Mouse (Mus musculus) heart, embryonic 14.5 days (tissue): ENCODE measurements at regions not wholly inside any gene's neighbourhood (a gene's known extent, or its start where the extent isn't known, plus 50 kb on each side); places are given as distances from the start of the nearest gene placed in this dataset.

Experiments
- ATAC-seq: fragments of 200-750 bp; cut with Nextera tagmentation; 2 replicates; pipeline ENCODE4 v1.8.0; 2017; ENCODE audit warnings: low read depth, moderate TSS enrichment; ENCODE audit not compliant: insufficient number of reproducible peaks, insufficient read depth, low FRiP score
- H3K27ac ChIP-seq, 2 experiments: fragments of 200-500 bp in 1 of 2; fragments of 300-500 bp in 1 of 2; sonication (generic) in 1 of 2; replicated peaks in 1 of 2; 2 replicates each; pipeline ENCODE4 v1.5.1; 2012 to 2014; ENCODE audit warnings: low read depth in 2 of 2, low read length in 2 of 2, control low read depth in 1 of 2, mild to moderate bottlenecking in 1 of 2, mixed read lengths in 1 of 2; ENCODE audit not compliant: control insufficient read depth in 1 of 2, insufficient read depth in 1 of 2
- H3K27me3 ChIP-seq: fragments of 300-500 bp; sonication (generic); 2 replicates; pipeline ENCODE4 v1.6.1; 2014; ENCODE audit warnings: mild to moderate bottlenecking, low read length, control low read depth; ENCODE audit not compliant: control insufficient read depth, insufficient read depth
- H3K36me3 ChIP-seq: fragments of 300-500 bp; sonication (generic); 2 replicates; pipeline ENCODE4 v1.6.1; 2014; ENCODE audit warnings: mild to moderate bottlenecking, control low read depth, low read length, mixed read lengths; ENCODE audit not compliant: control insufficient read depth, insufficient read depth
- H3K4me1 ChIP-seq, 2 experiments: fragments of 200-500 bp in 1 of 2; fragments of 300-500 bp in 1 of 2; sonication (generic) in 1 of 2; 2 replicates each; pipeline ENCODE4 v1.6.1; 2012 to 2014; ENCODE audit warnings: low read length in 2 of 2, control low read depth in 1 of 2, mixed read lengths in 1 of 2; ENCODE audit not compliant: control insufficient read depth in 2 of 2, insufficient read depth in 2 of 2
- H3K4me2 ChIP-seq: fragments of 300-500 bp; sonication (generic); 2 replicates; pipeline ENCODE4 v1.6.1; 2014; ENCODE audit warnings: mild to moderate bottlenecking, low read length
- H3K4me3 ChIP-seq, 2 experiments: fragments of 200-500 bp in 1 of 2; fragments of 300-500 bp in 1 of 2; sonication (generic) in 1 of 2; 2 replicates each; pipeline ENCODE4 v1.5.1; 2012 to 2014; ENCODE audit warnings: low read length in 2 of 2, mild to moderate bottlenecking in 2 of 2, control low read depth in 1 of 2, low read depth in 1 of 2, moderate library complexity in 1 of 2; ENCODE audit not compliant: control insufficient read depth in 1 of 2, insufficient read depth in 1 of 2
- H3K9ac ChIP-seq: fragments of 300-500 bp; sonication (generic); 2 replicates; pipeline ENCODE4 v1.6.1; 2014; ENCODE audit warnings: mild to moderate bottlenecking, low read length
- H3K9me3 ChIP-seq: fragments of 300-500 bp; sonication (generic); 2 replicates; pipeline ENCODE4 v1.6.1; 2016; ENCODE audit warnings: low read length, control low read depth; ENCODE audit not compliant: control insufficient read depth
- WGBS: fragments of 180-500 bp; shearing (Covaris S2); extraction: QIAGEN DNeasy Blood & Tissue Kit; methylation state at CpG from one replicate; pipeline ENCODE4 v1.1.7; 2014; 5-methylcytosine and 5-hydroxymethylcytosine counted together

DNA sequence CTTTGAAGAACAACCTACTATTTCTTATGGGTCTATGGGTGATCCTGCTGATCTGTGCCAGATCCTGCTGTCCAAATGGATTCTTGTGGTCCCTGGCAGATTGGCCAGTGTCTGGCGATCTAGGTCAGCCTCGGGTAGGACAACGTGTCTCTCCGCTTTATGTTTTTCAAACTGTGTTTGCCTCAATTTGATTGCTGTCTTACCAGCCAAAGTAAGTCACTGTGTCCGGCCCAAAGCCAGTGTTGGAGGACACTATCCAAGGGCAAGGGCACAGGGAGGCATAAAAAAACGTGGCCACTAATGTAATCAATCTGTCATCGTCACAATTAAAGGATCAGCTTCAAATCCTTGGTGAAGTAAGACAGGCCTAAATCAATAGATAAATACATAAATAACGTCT, 58.6 kb upstream of the Slc35c1 start:
- Histone ChIP-seq H3K4me2 (no peak overlapping the region), H3K9ac (no peak overlapping the region), H3K9me3 (no peaks in the 10 kb centered on the region), H3K27me3 (no peaks in the 10 kb centered on the region), H3K36me3 (no peaks in the 10 kb centered on the region), H3K27ac (no peak overlapping the region), H3K4me3 (no peak overlapping the region), H3K4me1 (no peaks in the 10 kb centered on the region)
- WGBS: 77% methylated on average over 8 of the region's 8 CpGs
- no peak for ATAC-seq

DNA sequence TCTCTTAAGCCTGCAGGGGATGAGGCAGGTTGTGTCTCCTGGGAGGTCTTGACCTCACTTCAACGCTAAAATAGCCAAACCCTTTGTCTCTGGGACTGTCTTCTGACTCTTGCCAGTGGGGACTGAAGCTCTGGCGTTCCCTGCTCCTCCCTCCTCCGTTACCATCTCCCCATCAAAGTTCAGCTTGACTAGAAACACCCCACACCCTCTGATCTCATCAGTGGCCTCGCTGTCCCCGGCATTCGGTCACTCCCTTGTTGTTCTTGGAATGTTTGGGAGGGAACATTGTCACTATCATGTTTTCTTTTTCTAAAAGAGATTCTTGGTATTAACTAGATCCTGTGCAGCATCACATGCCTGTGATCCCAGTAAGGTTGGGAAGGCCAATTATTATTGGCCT, 54.6 kb upstream of the Slc35c1 start:
- ATAC-seq: no peak
- Histone ChIP-seq H3K36me3 (no peaks in the 10 kb centered on the region), H3K9me3 (no peaks in the 10 kb centered on the region), H3K4me2 (no peak overlapping the region), H3K4me3 (no peak overlapping the region), H3K27ac (no peak overlapping the region), H3K27me3 (no peaks in the 10 kb centered on the region), H3K4me1 (no peaks in the 10 kb centered on the region), H3K9ac (no peak overlapping the region)
- whole genome bisulfite sequencing: 43% methylated on average over 6 of the region's 6 CpGs

DNA sequence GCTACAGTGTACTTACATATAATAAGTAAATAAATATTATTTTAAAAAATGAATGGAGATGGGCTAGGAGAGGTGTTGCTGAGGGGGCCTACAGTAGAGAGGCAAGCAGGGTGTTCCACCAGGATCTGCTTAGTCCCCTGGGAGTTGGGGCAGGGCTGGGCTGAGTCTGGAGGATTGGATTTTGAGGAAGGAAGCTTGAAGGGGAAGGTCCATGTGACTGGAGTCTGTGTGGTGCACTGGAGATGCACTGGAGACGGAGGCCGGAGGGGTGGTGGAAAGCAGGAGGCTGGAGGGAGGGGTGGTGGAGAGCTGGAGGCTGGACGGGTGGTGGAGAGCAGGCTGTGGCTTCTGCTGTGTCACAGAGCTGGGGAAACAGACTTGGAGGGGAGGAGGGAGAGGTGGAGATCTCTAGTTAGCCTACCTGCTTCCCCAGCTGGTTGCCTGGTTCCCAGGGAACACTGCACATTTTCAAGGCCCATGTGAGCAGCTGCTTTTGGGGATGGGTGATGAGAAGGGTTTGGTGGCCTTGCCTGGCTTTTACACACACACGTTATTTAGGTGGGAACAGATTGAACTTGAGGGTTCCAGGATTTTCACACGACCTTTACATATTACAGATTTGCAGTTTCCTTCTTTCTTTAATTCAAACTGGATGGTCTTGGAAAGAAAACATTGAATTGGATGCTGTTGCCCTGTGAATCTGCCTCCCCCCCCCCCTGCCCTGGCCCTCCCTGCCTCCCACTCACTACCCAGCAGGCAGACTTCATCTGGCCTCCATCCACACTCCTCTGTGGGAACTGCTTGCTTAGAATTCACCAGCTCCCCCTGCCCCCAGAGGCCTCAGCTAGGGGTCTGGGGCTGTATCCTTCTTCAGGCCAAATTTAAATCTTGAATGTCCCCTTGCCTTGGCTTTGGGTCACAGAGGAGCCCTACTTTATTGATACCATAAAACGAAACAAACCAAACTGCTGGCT, 51.7 kb upstream of the Slc35c1 start:
- Histone ChIP-seq H3K9ac (no peak overlapping the region), H3K4me3 (no peak overlapping the region), H3K4me2 (no peak overlapping the region), H3K36me3 (no peaks in the 10 kb centered on the region), H3K27ac (no peak overlapping the region), H3K9me3 (no peaks in the 10 kb centered on the region), H3K4me1 (no peaks in the 10 kb centered on the region), H3K27me3 (no peaks in the 10 kb centered on the region)
- no peak for ATAC-seq
- 58% methylated on average over 6 of the region's 6 CpGs for whole genome bisulfite sequencing
